Mouse (Mus musculus): ENCODE measurements around the gene Kng2. TPM values are rescaled to one million over a fixed set of nuclear protein-coding genes. Genes with fewer than 3 reads are reported as not detected.
"Not testable (repeated sequence)": the region's sequence is repeated elsewhere in the genome, so short reads cannot be mapped to it uniquely, and the experiment has no call there.

The Kng2 gene
- polyA plus RNA-seq (2015; fragmentation: Nextera tagmentation; extraction: Ambion mirVana): 0.50 and 0.95 TPM in 2 replicates

DNA sequence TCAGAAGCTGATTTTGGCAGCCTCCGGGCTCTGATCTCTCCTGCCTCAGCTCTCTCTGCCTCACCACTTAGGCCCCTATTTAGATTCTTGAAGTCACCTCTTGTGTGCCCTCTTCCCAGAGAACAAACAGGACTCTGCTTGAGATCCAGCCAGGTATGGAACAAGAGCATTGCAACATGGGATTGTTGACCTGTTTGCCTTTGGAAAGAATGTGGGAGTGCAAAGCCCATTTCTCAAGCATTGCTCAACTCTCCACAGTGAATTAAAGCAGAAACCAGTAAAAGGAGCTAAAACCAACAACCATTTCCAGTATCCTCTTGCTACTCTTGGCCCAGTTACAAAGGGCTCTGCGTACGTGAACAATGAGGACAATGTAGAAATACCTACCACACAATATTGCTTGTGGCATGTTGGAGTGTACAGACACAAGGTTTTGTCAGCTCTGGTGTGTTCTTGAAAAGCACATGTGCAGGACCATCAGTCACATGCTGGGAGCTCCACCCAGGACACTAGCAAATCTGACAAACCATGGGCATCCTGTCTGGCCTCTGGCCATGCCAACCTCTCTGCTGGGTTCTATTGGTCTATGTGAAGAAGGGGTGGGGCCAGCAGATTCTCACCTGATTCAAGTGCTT is at the start of gene Kng2:
TSS of gene Kng2 (minus strand) at position 517 of the 635 bp plus-strand sequence.
- H3K9me3 ChIP-seq; H3K4me3 ChIP-seq; H3K4me1 ChIP-seq (replicated peaks); H3K36me3 ChIP-seq; H3K4me2 ChIP-seq; ATAC-seq (ENCODE audit: low read depth); H3K9ac ChIP-seq: not testable (repeated sequence)
- 71% methylated on average over 3 of the region's 3 CpGs for WGBS
- Histone ChIP-seq H3K27ac (replicated peaks) (0 out of 2 replicates have a peak within 1 kb of the TSS, but pooled peaks have one; percentile 23), H3K27me3 (peaks cover 15% of the 10 kb centered on the region)

DNA sequence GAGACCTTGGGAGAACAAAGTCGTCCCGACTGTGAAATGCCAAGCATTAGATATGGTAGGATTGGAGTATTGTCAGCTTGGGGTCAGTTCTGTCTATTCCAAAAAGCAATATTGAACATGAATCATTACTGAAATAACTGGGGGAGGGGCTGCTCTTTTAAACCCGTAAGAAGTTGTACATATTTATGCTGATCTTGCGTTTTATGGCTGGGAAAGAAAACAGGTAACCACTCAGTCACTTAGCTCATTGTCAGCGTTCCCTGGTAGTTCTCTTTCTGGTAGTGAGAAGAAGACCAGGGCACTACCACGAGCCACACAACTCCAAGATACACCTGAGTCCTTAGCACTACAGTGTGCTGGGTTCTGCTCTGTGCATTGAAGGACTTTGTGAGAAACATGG is 48.2 kb upstream of the Kng2 start:
- not testable (repeated sequence) for H3K27ac ChIP-seq (replicated peaks); H3K27me3 ChIP-seq; ATAC-seq (ENCODE audit: low read depth); H3K4me1 ChIP-seq (replicated peaks); H3K4me2 ChIP-seq; H3K4me3 ChIP-seq; H3K36me3 ChIP-seq; H3K9me3 ChIP-seq; H3K9ac ChIP-seq
- WGBS: 84% methylated on average over 6 of the region's 6 CpGs

DNA sequence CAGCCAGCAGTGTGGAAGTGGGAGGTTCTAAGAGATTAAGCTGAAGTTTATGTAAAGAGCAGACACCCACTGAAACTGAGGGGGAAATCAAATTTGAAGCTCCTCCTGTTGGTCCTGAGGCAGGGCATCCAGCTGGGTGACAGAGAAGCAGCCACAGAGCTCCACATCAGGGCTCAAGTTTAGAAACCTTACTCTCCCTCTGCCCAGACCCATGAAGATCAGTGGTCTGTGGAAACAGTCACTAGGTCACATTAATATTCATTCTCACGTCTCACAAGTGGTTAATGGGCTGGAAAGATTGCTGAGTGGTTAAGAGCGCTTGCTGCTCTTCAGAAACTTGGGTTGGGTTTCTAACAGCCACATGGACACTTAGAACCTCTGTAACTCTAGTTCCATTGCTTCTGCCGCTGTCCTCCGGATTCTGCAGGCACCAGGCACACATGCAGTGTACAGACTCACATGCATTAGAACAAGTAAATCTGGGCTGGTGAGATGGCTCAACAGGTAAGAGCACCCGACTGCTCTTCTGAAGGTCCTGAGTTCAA is 31.6 kb upstream of the Kng2 start:
- H3K4me1 ChIP-seq (replicated peaks); H3K27me3 ChIP-seq; H3K27ac ChIP-seq (replicated peaks); H3K36me3 ChIP-seq; H3K9me3 ChIP-seq; ATAC-seq (ENCODE audit: low read depth); H3K9ac ChIP-seq; H3K4me3 ChIP-seq; H3K4me2 ChIP-seq: not testable (repeated sequence)
- 65% methylated on average over 5 of the region's 5 CpGs for WGBS

DNA sequence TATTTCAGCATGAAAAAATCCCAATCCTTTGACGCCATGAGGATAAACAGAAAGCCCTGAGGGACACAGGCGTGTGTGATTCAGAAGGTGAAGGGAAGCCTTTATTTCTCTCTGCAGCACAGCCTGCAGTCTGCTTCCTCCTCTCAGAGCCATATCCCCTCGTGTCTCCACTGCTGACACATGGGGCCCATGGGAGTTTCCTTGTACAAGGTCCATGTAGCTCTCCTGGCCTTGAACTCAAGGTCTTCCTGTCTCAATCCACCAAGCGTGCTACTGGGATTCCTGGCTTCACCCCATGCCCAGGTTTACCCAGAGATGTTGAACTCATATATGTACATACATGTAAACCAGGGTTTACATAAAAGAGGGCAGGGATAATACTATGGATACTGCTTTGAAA is 30.3 kb upstream of the Kng2 start:
- not testable (repeated sequence) for H3K27ac ChIP-seq (replicated peaks); ATAC-seq (ENCODE audit: low read depth); H3K9ac ChIP-seq; H3K9me3 ChIP-seq; H3K27me3 ChIP-seq; H3K4me2 ChIP-seq; H3K4me1 ChIP-seq (replicated peaks); H3K4me3 ChIP-seq; H3K36me3 ChIP-seq
- WGBS: 73% methylated on average over 4 of the region's 4 CpGs

DNA sequence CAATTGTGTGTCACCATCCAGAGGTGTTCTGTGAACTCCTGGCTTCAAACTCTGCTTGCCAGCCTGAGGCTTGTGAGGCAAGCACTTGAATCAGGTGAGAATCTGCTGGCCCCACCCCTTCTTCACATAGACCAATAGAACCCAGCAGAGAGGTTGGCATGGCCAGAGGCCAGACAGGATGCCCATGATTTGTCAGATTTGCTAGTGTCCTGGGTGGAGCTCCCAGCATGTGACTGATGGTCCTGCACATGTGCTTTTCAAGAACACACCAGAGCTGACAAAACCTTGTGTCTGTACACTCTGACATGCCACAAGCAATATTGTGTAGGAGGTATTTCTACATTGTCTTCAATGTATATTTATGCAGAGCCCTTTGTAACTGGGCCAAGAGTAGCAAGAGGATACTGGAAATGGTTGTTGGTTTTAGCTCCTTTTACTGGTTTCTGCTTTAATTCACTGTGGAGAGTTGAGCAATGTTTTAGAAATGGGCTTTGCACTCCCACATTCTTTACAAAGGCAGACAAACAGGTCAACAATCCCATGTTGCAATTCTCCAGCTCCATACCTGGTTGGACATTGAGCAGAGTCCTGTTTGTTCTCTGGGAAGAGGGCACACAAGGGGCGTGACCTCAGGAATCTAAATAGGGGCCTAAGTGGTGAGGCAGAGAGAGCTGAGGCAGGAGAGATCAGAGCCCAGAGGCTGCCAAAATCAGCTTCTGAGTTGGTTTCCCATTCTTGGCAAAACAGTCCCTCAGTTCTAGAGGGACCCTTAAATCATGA is 28.6 kb upstream of the Kng2 start, which contains the start of gene Kng1:
TSS of gene Kng1 (plus strand) at position 198 of the 780 bp plus-strand sequence.
- H3K4me2 ChIP-seq; H3K9me3 ChIP-seq; H3K36me3 ChIP-seq; H3K27me3 ChIP-seq; H3K27ac ChIP-seq (replicated peaks); H3K4me1 ChIP-seq (replicated peaks); H3K9ac ChIP-seq; H3K4me3 ChIP-seq: not testable (repeated sequence)
- peak; percentile 40; the same call in 1 of the 2 replicates for ATAC-seq (ENCODE audit: low read depth)
- WGBS: 55% methylated on average over 1 of the region's 1 CpGs

DNA sequence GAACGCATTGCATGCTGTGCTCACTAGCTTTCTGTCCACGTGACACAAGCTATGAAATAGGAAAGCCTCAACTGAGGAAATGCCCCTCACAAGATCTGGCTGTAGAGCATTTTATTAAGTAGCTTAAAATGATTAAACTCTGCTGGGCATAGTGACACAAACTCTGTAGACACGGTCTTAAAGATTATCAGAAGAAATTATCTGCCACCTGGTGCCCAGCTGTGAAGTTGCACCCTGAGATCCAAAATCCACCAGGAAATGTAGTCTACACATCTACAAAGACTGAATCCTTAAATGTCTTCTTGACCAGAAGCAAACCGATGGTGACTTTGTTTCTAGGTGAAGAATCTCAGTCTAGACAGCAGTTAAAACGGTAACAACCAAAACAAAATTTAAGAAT is 17.0 kb upstream of the Kng2 start:
- WGBS: 66% methylated on average over 5 of the region's 5 CpGs
- Histone ChIP-seq H3K4me1 (replicated peaks) (no peaks in the 10 kb centered on the region), H3K36me3 (no peaks in the 10 kb centered on the region), H3K9ac (no peak overlapping the region), H3K9me3 (no peaks in the 10 kb centered on the region), H3K4me3 (no peak overlapping the region), H3K27me3 (no peaks in the 10 kb centered on the region), H3K4me2 (no peak overlapping the region), H3K27ac (replicated peaks) (no peak overlapping the region)
- no peak for ATAC-seq (ENCODE audit: low read depth)

DNA sequence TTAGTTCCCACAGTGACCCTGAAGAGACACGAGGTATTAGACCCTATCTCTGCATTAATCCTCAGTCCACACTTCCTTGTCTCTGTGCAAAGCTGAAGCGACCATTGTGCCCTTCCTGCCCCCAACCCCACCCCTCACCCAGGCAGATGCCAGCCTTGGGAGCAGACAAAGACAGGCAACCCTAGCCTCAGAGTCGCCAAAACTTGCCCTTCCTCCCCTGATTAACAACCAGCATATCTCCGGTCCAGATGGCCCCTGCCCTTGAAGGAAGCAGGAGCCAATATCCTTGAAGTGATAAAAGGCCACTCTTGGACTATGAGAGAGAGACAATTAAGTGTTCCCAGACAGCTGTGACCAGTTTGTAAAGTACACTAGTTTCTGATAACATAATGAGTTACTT is 11.6 kb upstream of the Kng2 start:
- Histone ChIP-seq H3K27ac (replicated peaks) (no peak overlapping the region), H3K27me3 (no peaks in the 10 kb centered on the region), H3K4me2 (no peak overlapping the region), H3K4me1 (replicated peaks) (no peaks in the 10 kb centered on the region), H3K36me3 (no peaks in the 10 kb centered on the region), H3K9ac (no peak overlapping the region), H3K9me3 (no peaks in the 10 kb centered on the region), H3K4me3 (no peak overlapping the region)
- ATAC-seq (ENCODE audit: low read depth): no peak
- WGBS: 66% methylated on average over 4 of the region's 4 CpGs

DNA sequence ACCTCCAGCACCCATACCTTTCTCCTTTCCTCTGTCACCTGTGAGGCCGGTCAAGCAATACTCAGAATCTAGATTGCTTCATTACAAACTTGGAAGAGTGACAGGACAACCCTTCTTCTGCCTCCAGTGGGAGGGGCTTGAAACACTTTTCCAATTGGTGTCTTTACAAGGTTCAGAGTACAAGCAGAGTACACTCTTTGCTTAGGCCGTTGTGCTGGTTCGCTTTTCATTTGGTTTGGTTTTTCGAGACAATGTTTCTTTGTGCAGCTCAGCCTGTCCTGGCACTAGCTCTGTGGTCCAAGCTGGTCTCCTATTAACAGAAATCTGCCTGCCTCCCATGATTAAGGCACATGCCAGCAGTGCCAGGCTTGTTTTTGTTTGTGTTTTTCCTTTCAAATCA is 10.0 kb upstream of the Kng2 start:
- Histone ChIP-seq H3K4me3 (no peak overlapping the region), H3K9me3 (no peaks in the 10 kb centered on the region), H3K27me3 (no peaks in the 10 kb centered on the region), H3K4me1 (replicated peaks) (no peaks in the 10 kb centered on the region), H3K27ac (replicated peaks) (no peak overlapping the region), H3K36me3 (no peaks in the 10 kb centered on the region), H3K4me2 (no peak overlapping the region), H3K9ac (no peak overlapping the region)
- 89% methylated on average over 4 of the region's 4 CpGs for WGBS
- ATAC-seq (ENCODE audit: low read depth): no peak

DNA sequence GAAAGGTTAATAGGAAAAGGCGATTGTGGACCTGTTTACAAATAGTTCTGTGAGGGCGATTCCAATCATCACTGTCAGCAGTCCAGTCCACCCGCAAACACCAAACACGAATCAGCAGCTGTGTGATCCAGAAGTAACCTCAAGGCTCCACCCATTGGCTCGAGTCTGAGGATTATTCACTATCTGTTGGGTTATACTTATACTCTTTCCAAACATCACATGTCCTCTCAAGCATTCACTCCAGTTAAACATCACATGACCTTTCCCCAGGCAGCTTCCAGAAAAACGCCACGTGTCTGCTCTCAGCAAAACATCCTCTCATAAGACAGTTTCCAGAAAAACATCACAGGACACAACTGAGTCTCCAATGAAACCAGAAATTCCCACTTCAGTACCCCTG is 8.5 kb upstream of the Kng2 start:
- Histone ChIP-seq H3K4me1 (replicated peaks) (no peaks in the 10 kb centered on the region), H3K27me3 (no peaks in the 10 kb centered on the region), H3K36me3 (no peaks in the 10 kb centered on the region), H3K9ac (no peak overlapping the region), H3K4me3 (no peak overlapping the region), H3K9me3 (no peaks in the 10 kb centered on the region), H3K4me2 (no peak overlapping the region), H3K27ac (replicated peaks) (no peak overlapping the region)
- no peak for ATAC-seq (ENCODE audit: low read depth)
- WGBS: 86% methylated on average over 7 of the region's 7 CpGs

DNA sequence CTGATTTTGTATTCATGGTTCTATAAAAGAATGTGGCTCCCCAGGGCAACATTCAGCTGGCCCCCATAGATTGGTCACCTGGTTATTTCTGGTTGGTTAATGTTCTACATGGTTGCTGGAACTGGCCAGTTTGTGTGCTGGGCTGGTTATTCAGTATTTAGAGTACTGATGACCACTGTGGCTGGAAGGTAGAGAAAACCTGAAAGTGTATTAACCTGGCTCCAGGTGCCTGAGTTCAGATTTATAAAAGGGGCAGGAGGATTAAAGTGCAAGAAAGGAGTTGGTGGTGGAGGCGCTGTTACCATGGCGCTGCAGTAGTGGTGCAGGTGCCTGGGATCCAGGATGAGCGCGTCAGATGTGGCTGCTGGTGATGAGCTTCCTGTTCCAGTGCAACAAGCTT is 4.4 kb upstream of the Kng2 start:
- no peak overlapping the region for H3K9ac ChIP-seq
- H3K4me1 ChIP-seq (replicated peaks): no peaks in the 10 kb centered on the region
- ATAC-seq (ENCODE audit: low read depth): no peak
- no peaks in the 10 kb centered on the region for H3K36me3 ChIP-seq
- no peak overlapping the region for H3K4me3 ChIP-seq
- 92% methylated on average over 4 of the region's 4 CpGs for WGBS
- no peak overlapping the region for H3K27ac ChIP-seq (replicated peaks)
- H3K27me3 ChIP-seq: no peaks in the 10 kb centered on the region
- H3K4me2 ChIP-seq: no peak overlapping the region
- no peaks in the 10 kb centered on the region for H3K9me3 ChIP-seq

DNA sequence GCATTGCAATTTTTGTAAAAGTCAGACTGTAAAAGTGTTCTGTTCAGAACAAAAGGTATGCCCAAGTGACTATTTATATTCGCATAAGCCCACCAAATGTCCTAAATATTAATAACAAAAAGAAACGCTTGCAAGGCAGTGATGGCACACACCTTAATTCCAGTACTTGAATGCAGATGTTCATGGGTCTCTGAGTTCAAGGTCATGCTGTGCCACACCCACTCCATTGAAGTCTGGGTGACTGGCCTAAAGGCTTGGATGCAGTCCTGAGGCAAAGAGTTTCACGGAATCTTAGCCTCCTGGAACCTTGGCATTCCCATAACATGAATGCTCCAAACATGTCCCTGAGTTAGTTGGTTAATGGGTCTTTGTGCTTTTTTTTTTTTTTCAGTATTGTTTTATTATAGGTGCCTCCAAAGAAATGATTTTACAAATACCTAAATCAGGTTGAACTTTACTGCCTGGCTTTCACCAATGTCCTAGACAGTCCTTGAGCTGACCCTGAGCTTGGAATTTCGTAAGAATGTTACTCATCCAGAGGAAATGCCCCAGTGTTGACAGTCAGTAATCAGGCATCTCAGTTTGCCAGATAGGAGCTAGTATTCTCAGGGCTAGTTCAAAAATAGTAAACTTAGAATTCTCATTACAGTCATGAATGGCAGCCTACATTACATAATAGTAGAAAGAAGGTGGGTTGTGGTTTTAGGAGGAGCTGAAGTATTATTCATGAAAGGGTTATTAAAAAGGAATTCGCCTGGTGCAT is 1.6 kb upstream of the Kng2 start:
- Histone ChIP-seq H3K27ac (replicated peaks) (no peak overlapping the region), H3K27me3 (peaks cover 10% of the 10 kb centered on the region), H3K36me3 (no peaks in the 10 kb centered on the region), H3K9ac (no peak overlapping the region), H3K4me3 (no peak overlapping the region), H3K4me2 (no peak overlapping the region), H3K4me1 (replicated peaks) (no peaks in the 10 kb centered on the region), H3K9me3 (no peaks in the 10 kb centered on the region)
- WGBS: 93% methylated on average over 5 of the region's 5 CpGs
- no peak for ATAC-seq (ENCODE audit: low read depth)

DNA sequence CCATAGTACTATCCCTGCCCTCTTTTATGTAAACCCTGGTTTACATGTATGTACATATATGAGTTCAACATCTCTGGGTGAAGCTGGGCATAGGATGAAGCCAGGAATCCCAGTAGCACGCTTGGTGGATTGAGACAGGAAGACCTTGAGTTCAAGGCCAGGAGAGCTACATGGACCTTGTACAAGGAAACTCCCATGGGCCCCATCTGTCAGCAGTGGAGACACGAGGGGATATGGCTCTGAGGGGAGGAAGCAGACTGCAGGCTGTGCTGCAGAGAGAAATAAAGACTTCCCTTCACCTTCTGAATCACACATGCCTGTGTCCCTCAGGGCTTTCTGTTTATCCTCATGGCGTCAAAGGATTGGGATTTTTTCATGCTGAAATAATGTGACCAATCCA is 1.9 kb downstream of the Kng2 start:
- not testable (repeated sequence) for H3K9ac ChIP-seq; H3K36me3 ChIP-seq; H3K4me2 ChIP-seq; H3K4me1 ChIP-seq (replicated peaks); H3K9me3 ChIP-seq; H3K4me3 ChIP-seq; ATAC-seq (ENCODE audit: low read depth); H3K27ac ChIP-seq (replicated peaks)
- H3K27me3 ChIP-seq: peaks cover 18% of the 10 kb centered on the region
- 45% methylated on average over 3 of the region's 3 CpGs for WGBS

All from neural tube, embryonic 13.5 days (tissue).